Mouse (Mus musculus): ENCODE measurements at regions not wholly inside any gene's neighbourhood (a gene's known extent, or its start where the extent isn't known, plus 50 kb on each side); places are given as distances from the start of the nearest gene placed in this dataset.

GRCm38 (mm10) chr15:59734376-59734775, 282.0 kb downstream of the 4933412E24Rik start:
- no peak overlapping the region for H3K4me3 ChIP-seq (ENCODE audit: insufficient read depth, poor library complexity, severe bottlenecking)
- H3ac ChIP-seq (ENCODE audit: control insufficient read depth, insufficient read length, low read depth), result no peak overlapping the region
- TF ChIP-seq CEBPB (IDR thresholded peaks at IDR 0.05; ENCODE audit: low read depth), result no peak
- TF ChIP-seq FOSL1 (IDR thresholded peaks at IDR 0.05; ENCODE audit: insufficient read depth, low read length, poor library complexity, severe bottlenecking), result no peak
- TF ChIP-seq CTCF (IDR thresholded peaks at IDR 0.05; ENCODE audit: control insufficient read depth, insufficient read depth, insufficient read length), result no peak
- no peak for TF ChIP-seq MYOD1 (IDR thresholded peaks at IDR 0.05; ENCODE audit: control insufficient read depth, insufficient read length, low read depth)
- no peak for TF ChIP-seq USF1 (IDR thresholded peaks at IDR 0.05; ENCODE audit: low read depth)
- no peak for TF ChIP-seq MYOG (IDR thresholded peaks at IDR 0.05; ENCODE audit: control insufficient read depth, extremely low read depth, insufficient read length)
- no peak for TF ChIP-seq MAX (IDR thresholded peaks at IDR 0.05)
- H3K79me2 ChIP-seq (ENCODE audit: control insufficient read depth, insufficient read depth), result no peaks in the 10 kb centered on the region
- H3K79me3 ChIP-seq (ENCODE audit: low read depth), result no peaks in the 10 kb centered on the region
- no peaks in the 10 kb centered on the region for H3K27me3 ChIP-seq (ENCODE audit: control insufficient read depth, insufficient read depth, insufficient read length)
- no peaks in the 10 kb centered on the region for H3K36me3 ChIP-seq (ENCODE audit: control insufficient read depth, insufficient read depth)

GRCm38 (mm10) chr15:59733932-59734331, 282.5 kb downstream of the 4933412E24Rik start:
- Histone ChIP-seq H3K27me3 (ENCODE audit: control insufficient read depth, insufficient read depth, insufficient read length) (no peaks in the 10 kb centered on the region), H3K4me3 (ENCODE audit: insufficient read depth, poor library complexity, severe bottlenecking) (no peak overlapping the region), H3ac (ENCODE audit: control insufficient read depth, insufficient read length, low read depth) (no peak overlapping the region), H3K79me2 (ENCODE audit: control insufficient read depth, insufficient read depth) (no peaks in the 10 kb centered on the region), H3K79me3 (ENCODE audit: low read depth) (no peaks in the 10 kb centered on the region), H3K36me3 (ENCODE audit: control insufficient read depth, insufficient read depth) (no peaks in the 10 kb centered on the region)
- no peak for TF ChIP-seq FOSL1 (IDR thresholded peaks at IDR 0.05; ENCODE audit: insufficient read depth, low read length, poor library complexity, severe bottlenecking)

- Histone ChIP-seq H3K79me2 (ENCODE audit: control insufficient read depth, insufficient read depth) (no peaks in the 10 kb centered on the region), H3K36me3 (ENCODE audit: control insufficient read depth, insufficient read depth) (no peaks in the 10 kb centered on the region), H3K4me3 (ENCODE audit: insufficient read depth, poor library complexity, severe bottlenecking) (no peak overlapping the region), H3ac (ENCODE audit: control insufficient read depth, insufficient read length, low read depth) (no peak overlapping the region), H3K79me3 (ENCODE audit: low read depth) (no peaks in the 10 kb centered on the region), H3K27me3 (ENCODE audit: control insufficient read depth, insufficient read depth, insufficient read length) (no peaks in the 10 kb centered on the region)
- TF ChIP-seq CEBPB (IDR thresholded peaks at IDR 0.05; ENCODE audit: low read depth), result no peak
- no peak for TF ChIP-seq MAX (IDR thresholded peaks at IDR 0.05)
- TF ChIP-seq MYOD1 (IDR thresholded peaks at IDR 0.05; ENCODE audit: control insufficient read depth, insufficient read length, low read depth), result no peak
- no peak for TF ChIP-seq MYOG (IDR thresholded peaks at IDR 0.05; ENCODE audit: control insufficient read depth, extremely low read depth, insufficient read length)
- TF ChIP-seq USF1 (IDR thresholded peaks at IDR 0.05; ENCODE audit: low read depth), result no peak
- no peak for TF ChIP-seq FOSL1 (IDR thresholded peaks at IDR 0.05; ENCODE audit: insufficient read depth, low read length, poor library complexity, severe bottlenecking)
- no peak for TF ChIP-seq CTCF (IDR thresholded peaks at IDR 0.05; ENCODE audit: control insufficient read depth, insufficient read depth, insufficient read length)
Measured at GRCm38 (mm10) chr15:59733031-59733810, 283.2 kb downstream of the 4933412E24Rik start.

GRCm38 (mm10) chr15:59731129-59731528, 285.3 kb downstream of the 4933412E24Rik start:
- Histone ChIP-seq H3K36me3 (ENCODE audit: control insufficient read depth, insufficient read depth) (no peaks in the 10 kb centered on the region), H3ac (ENCODE audit: control insufficient read depth, insufficient read length, low read depth) (no peak overlapping the region), H3K79me2 (ENCODE audit: control insufficient read depth, insufficient read depth) (no peaks in the 10 kb centered on the region), H3K79me3 (ENCODE audit: low read depth) (no peaks in the 10 kb centered on the region), H3K4me3 (ENCODE audit: insufficient read depth, poor library complexity, severe bottlenecking) (no peak overlapping the region), H3K27me3 (ENCODE audit: control insufficient read depth, insufficient read depth, insufficient read length) (no peaks in the 10 kb centered on the region)
- TF ChIP-seq CTCF (IDR thresholded peaks at IDR 0.05; ENCODE audit: control insufficient read depth, insufficient read depth, insufficient read length), result no peak
- peak; percentile 55 for TF ChIP-seq FOSL1 (IDR thresholded peaks at IDR 0.05; ENCODE audit: insufficient read depth, low read length, poor library complexity, severe bottlenecking)
- TF ChIP-seq MYOG (IDR thresholded peaks at IDR 0.05; ENCODE audit: control insufficient read depth, extremely low read depth, insufficient read length), result no peak

- no peak for TF ChIP-seq MYOD1 (IDR thresholded peaks at IDR 0.05; ENCODE audit: control insufficient read depth, insufficient read length, low read depth)
- TF ChIP-seq USF1 (IDR thresholded peaks at IDR 0.05; ENCODE audit: low read depth), result no peak
- no peak for TF ChIP-seq MAX (IDR thresholded peaks at IDR 0.05)
- TF ChIP-seq CEBPB (IDR thresholded peaks at IDR 0.05; ENCODE audit: low read depth), result no peak
- no peak for TF ChIP-seq CTCF (IDR thresholded peaks at IDR 0.05; ENCODE audit: control insufficient read depth, insufficient read depth, insufficient read length)
- no peak for TF ChIP-seq MYOG (IDR thresholded peaks at IDR 0.05; ENCODE audit: control insufficient read depth, extremely low read depth, insufficient read length)
- no peak for TF ChIP-seq FOSL1 (IDR thresholded peaks at IDR 0.05; ENCODE audit: insufficient read depth, low read length, poor library complexity, severe bottlenecking)
- Histone ChIP-seq H3K4me3 (ENCODE audit: insufficient read depth, poor library complexity, severe bottlenecking) (no peak overlapping the region), H3K27me3 (ENCODE audit: control insufficient read depth, insufficient read depth, insufficient read length) (no peaks in the 10 kb centered on the region), H3K36me3 (ENCODE audit: control insufficient read depth, insufficient read depth) (no peaks in the 10 kb centered on the region), H3K79me2 (ENCODE audit: control insufficient read depth, insufficient read depth) (no peaks in the 10 kb centered on the region), H3ac (ENCODE audit: control insufficient read depth, insufficient read length, low read depth) (no peak overlapping the region), H3K79me3 (ENCODE audit: low read depth) (no peaks in the 10 kb centered on the region)
Measured at GRCm38 (mm10) chr15:59728817-59729560, 287.4 kb downstream of the 4933412E24Rik start.

Data from C2C12 (cell line).